ENCODE assay signal across 8 mouse cellular contexts in the genomic region with DNA sequence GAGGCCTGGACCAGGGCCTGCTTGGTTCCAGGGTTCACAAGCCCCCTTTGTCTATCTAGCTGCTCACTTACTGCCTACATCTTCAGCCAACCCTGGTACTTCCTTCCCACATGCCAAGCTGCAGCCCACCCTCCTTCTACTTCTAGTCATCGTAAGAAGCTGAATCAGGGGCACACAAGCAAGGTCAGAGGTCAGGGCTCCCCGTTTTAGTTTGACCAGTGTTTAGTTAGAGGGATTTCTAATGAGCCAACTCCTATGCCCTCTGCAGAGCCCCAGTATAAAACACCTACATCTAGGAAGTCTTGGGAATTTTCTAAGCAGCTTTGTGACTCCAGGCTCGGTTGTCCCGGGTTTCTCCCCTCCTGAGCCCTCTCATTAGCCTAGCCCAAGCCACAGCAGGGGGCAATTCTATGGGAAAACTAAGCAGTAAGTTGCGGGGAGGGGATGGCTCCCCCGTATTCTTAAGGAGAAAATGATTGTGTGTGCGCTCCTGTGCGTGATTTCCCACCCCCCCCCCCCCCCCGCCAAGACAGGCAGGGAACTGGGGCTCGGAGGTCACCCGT. TPM values are rescaled to one million over a fixed set of nuclear protein-coding genes. Genes with fewer than 3 reads are reported as not detected.
DNase-seq lines count a peak whose midpoint lies in the region; ATAC-seq and TF ChIP-seq lines count a peak whose summit lies in the region.

No protein-coding gene starts in this region.

- no peaks in the 10 kb centered on the region for H3K9me3 ChIP-seq in limb, embryonic 14.5 days (ENCODE audit: control insufficient read depth, low read length)

- no peak for TF ChIP-seq EP300 in heart, adult 2 months (IDR thresholded peaks at IDR 0.05; ENCODE audit: insufficient read depth, low read depth, low read length)

- H3K4me1 ChIP-seq in heart, adult 2 months (ENCODE audit: control insufficient read depth, insufficient read depth, low read length): peaks cover 6% of the 10 kb centered on the region
- peaks cover 47% of the 10 kb centered on the region for H3K4me1 ChIP-seq in limb, embryonic 14.5 days (ENCODE audit: control insufficient read depth, insufficient read depth, low read length)

- H3K27me3 ChIP-seq in heart, adult 2 months (ENCODE audit: control insufficient read depth, insufficient read depth, low read length): no peaks in the 10 kb centered on the region
- H3K27me3 ChIP-seq in limb, embryonic 14.5 days (ENCODE audit: control insufficient read depth, insufficient read depth, low read length): 0 out of 2 replicates have a peak, but pooled peaks cover 3% of the 10 kb centered on the region

- no peak for TF ChIP-seq CTCF in heart, adult 2 months (IDR thresholded peaks at IDR 0.05)

- intact Hi-C loops in heart, adult 2 months (cut with DNase I): no loop called here

- peak overlapping the region; percentile 68 for H3K4me3 ChIP-seq in heart, adult 2 months
- peak overlapping the region; percentile 37 for H3K4me3 ChIP-seq in limb, embryonic 14.5 days (replicated peaks; ENCODE audit: low read length)

- H3K36me3 ChIP-seq in heart, adult 2 months (ENCODE audit: control insufficient read depth, insufficient read depth, low read length): no peaks in the 10 kb centered on the region
- H3K36me3 ChIP-seq in limb, embryonic 14.5 days (ENCODE audit: control insufficient read depth, insufficient read depth, low read length): peaks cover 20% of the 10 kb centered on the region

- ATAC-seq in limb, embryonic 14.5 days (ENCODE audit: low FRiP score, low read depth): peak; percentile 14
- ATAC-seq in granulocyte monocyte progenitor cell, adult 5-6 weeks (replicated peaks; ENCODE audit: poor library complexity, severe bottlenecking): no peak

- WGBS in heart, adult 2 months: 10% methylated on average over 11 of the region's 11 CpGs
- WGBS in limb, embryonic 14.5 days: 2% methylated on average over 8 of the region's 11 CpGs

- peak overlapping the region; percentile 53 for H3K4me2 ChIP-seq in limb, embryonic 14.5 days (replicated peaks; ENCODE audit: low read depth, low read length, severe bottlenecking)

- DNase-seq in heart, adult 2 months: no peak
- no peak for DNase-seq in heart, adult 8-10 months (ENCODE audit: low spot score)
- DNase-seq in thymus, postnatal 4 days: peak; percentile 23
- no peak for DNase-seq in thymus, postnatal 10 days (ENCODE audit: low spot score in 2 of 2)
- DNase-seq in limb, embryonic 14.5 days (ENCODE audit: low spot score): peak; percentile 70
- DNase-seq in urinary bladder, adult 18-20 months (ENCODE audit: low spot score in 2 of 2): no peak
- no peak for DNase-seq in testis, postnatal 14 days (ENCODE audit: low spot score)

- H3K79me2 ChIP-seq in heart, adult 2 months (replicated peaks; ENCODE audit: control insufficient read depth, insufficient read depth, low read length): no peaks in the 10 kb centered on the region

- no peak for TF ChIP-seq POLR2A in heart, adult 2 months (IDR thresholded peaks at IDR 0.05; ENCODE audit: insufficient read depth, low read depth, low read length)
- TF ChIP-seq POLR2A in limb, embryonic 14.5 days (IDR thresholded peaks at IDR 0.05; ENCODE audit: borderline replicate concordance, extremely low read depth, insufficient read depth, insufficient read length): no peak

- peak overlapping the region; percentile 95 for H3K27ac ChIP-seq in heart, adult 2 months
- H3K27ac ChIP-seq in limb, embryonic 14.5 days (replicated peaks; ENCODE audit: low read depth, low read length): peak overlapping the region; percentile 69

- peak overlapping the region; percentile 68 for H3K9ac ChIP-seq in heart, adult 2 months (ENCODE audit: low read depth, low read length)
- 0 out of 2 replicates have a peak overlapping the region, but pooled peaks have one; percentile 8 for H3K9ac ChIP-seq in limb, embryonic 14.5 days (ENCODE audit: low read depth, low read length, severe bottlenecking)

RNA-seq across cellular contexts. Expression of a gene that starts 4.0 kb away (rescaled TPM):
- 1 to 10 TPM; 6.8 to 7.4 TPM for total RNA-seq in heart, adult 2 months (2021)
- 40.9 and 43.8 TPM in 2 replicates for polyA plus RNA-seq in heart, adult 2 months (2012; rRNA removed)
- 10 to 100 TPM in 2 of 4 experiments, 1 to 10 TPM in 2; 5.4 to 12.1 (median 9.1) TPM for total RNA-seq in heart, adult 8-10 months (2022)
- polyA plus RNA-seq in limb, embryonic 14.5 days (2012; rRNA removed): 250 and 345 TPM in 2 replicates
- 38.1 and 52.2 TPM in 2 replicates for polyA plus RNA-seq in limb, embryonic 14.5 days (2014; fragmentation: Nextera tagmentation; extraction: Ambion mirVana)
- total RNA-seq in granulocyte monocyte progenitor cell, adult 5-6 weeks (2014; fragmentation: Nextera tagmentation): 4.4 and 5.0 TPM in 2 replicates
- 0.17 and 2.4 TPM in 2 replicates for total RNA-seq in granulocyte monocyte progenitor cell, adult 5-6 weeks (2017)

RNA-seq across cellular contexts. Expression of a gene that starts 11.0 kb away (rescaled TPM):
- 1,000 to 10,000 TPM in 1 of 2 experiments, 100 to 1,000 TPM in 1; 982 to 1,113 TPM for total RNA-seq in heart, adult 2 months (2021)
- 2,586 and 3,063 TPM in 2 replicates for polyA plus RNA-seq in heart, adult 2 months (2012; rRNA removed)
- total RNA-seq in heart, adult 8-10 months (2022): 1,000 to 10,000 TPM; 1,133 to 1,192 (median 1,173) TPM
- 472 and 473 TPM in 2 replicates for polyA plus RNA-seq in limb, embryonic 14.5 days (2012; rRNA removed)
- 380 and 393 TPM in 2 replicates for polyA plus RNA-seq in limb, embryonic 14.5 days (2014; fragmentation: Nextera tagmentation; extraction: Ambion mirVana)
- 216 and 220 TPM in 2 replicates for total RNA-seq in granulocyte monocyte progenitor cell, adult 5-6 weeks (2014; fragmentation: Nextera tagmentation)
- total RNA-seq in granulocyte monocyte progenitor cell, adult 5-6 weeks (2017): 151 and 250 TPM in 2 replicates

RNA-seq across cellular contexts. Expression of a gene that starts 25.3 kb away (rescaled TPM):
- total RNA-seq in heart, adult 2 months (2021): 10 to 100 TPM; 46.6 to 53.5 TPM
- polyA plus RNA-seq in heart, adult 2 months (2012; rRNA removed): 68.0 and 81.9 TPM in 2 replicates
- 10 to 100 TPM; 47.7 to 54.1 (median 50.9) TPM for total RNA-seq in heart, adult 8-10 months (2022)
- 97.4 and 116 TPM in 2 replicates for polyA plus RNA-seq in limb, embryonic 14.5 days (2012; rRNA removed)
- 89.1 and 91.7 TPM in 2 replicates for polyA plus RNA-seq in limb, embryonic 14.5 days (2014; fragmentation: Nextera tagmentation; extraction: Ambion mirVana)
- 17.0 and 25.7 TPM in 2 replicates for total RNA-seq in granulocyte monocyte progenitor cell, adult 5-6 weeks (2014; fragmentation: Nextera tagmentation)
- total RNA-seq in granulocyte monocyte progenitor cell, adult 5-6 weeks (2017): 4.9 and 6.4 TPM in 2 replicates

RNA-seq across cellular contexts. Expression of a gene that starts 30.6 kb away (rescaled TPM):
- total RNA-seq in heart, adult 2 months (2021): 1 to 10 TPM; 5.1 to 7.7 TPM
- polyA plus RNA-seq in heart, adult 2 months (2012; rRNA removed): 19.0 and 20.1 TPM in 2 replicates
- total RNA-seq in heart, adult 8-10 months (2022): 10 to 100 TPM in 1 of 4 experiments, 1 to 10 TPM in 3; 6.8 to 12.7 (median 9.3) TPM
- 24.2 and 28.0 TPM in 2 replicates for polyA plus RNA-seq in limb, embryonic 14.5 days (2012; rRNA removed)
- polyA plus RNA-seq in limb, embryonic 14.5 days (2014; fragmentation: Nextera tagmentation; extraction: Ambion mirVana): 9.2 and 16.6 TPM in 2 replicates
- 22.2 and 26.0 TPM in 2 replicates for total RNA-seq in granulocyte monocyte progenitor cell, adult 5-6 weeks (2014; fragmentation: Nextera tagmentation)
- total RNA-seq in granulocyte monocyte progenitor cell, adult 5-6 weeks (2017): 4.9 and 7.9 TPM in 2 replicates

RNA-seq across cellular contexts. Expression of a gene that starts 35.8 kb away (rescaled TPM):
- 1 to 10 TPM; 2.5 to 3.7 TPM for total RNA-seq in heart, adult 2 months (2021)
- 1.9 and 2.5 TPM in 2 replicates for polyA plus RNA-seq in heart, adult 2 months (2012; rRNA removed)
- total RNA-seq in heart, adult 8-10 months (2022): 1 to 10 TPM; 2.3 to 4.4 (median 3.0) TPM
- polyA plus RNA-seq in limb, embryonic 14.5 days (2012; rRNA removed): 3.8 and 4.0 TPM in 2 replicates
- 0.58 and 0.78 TPM in 2 replicates for polyA plus RNA-seq in limb, embryonic 14.5 days (2014; fragmentation: Nextera tagmentation; extraction: Ambion mirVana)
- total RNA-seq in granulocyte monocyte progenitor cell, adult 5-6 weeks (2014; fragmentation: Nextera tagmentation): 3.7 and 4.4 TPM in 2 replicates
- 0.26 and 1.4 TPM in 2 replicates for total RNA-seq in granulocyte monocyte progenitor cell, adult 5-6 weeks (2017)

Comparison
In these comparisons a context has a peak if more than half of its experiments do, and no peak if none do; other contexts are left out.
1. DNase-seq: peak in thymus, postnatal 4 days (single experiment) and limb, embryonic 14.5 days (single experiment); none in heart, adult 2 months (0 of 2), heart, adult 8-10 months (single experiment), thymus, postnatal 10 days (0 of 2), urinary bladder, adult 18-20 months (0 of 2) and testis, postnatal 14 days (single experiment).